Mouse (Mus musculus) heart, postnatal 0 days (tissue): ENCODE measurements around the gene Mfn2.

Experiments used
- CTCF ChIP-seq: IDR thresholded peaks from 2 replicates; pipeline ENCODE4 v1.5.1; 2016; ENCODE audit warnings: antibody characterized with exemption, control low read depth, low read depth
- EP300 ChIP-seq: IDR thresholded peaks from 2 replicates; pipeline ENCODE4 v1.6.1; 2016; ENCODE audit warnings: antibody characterized with exemption, low read depth

DNA sequence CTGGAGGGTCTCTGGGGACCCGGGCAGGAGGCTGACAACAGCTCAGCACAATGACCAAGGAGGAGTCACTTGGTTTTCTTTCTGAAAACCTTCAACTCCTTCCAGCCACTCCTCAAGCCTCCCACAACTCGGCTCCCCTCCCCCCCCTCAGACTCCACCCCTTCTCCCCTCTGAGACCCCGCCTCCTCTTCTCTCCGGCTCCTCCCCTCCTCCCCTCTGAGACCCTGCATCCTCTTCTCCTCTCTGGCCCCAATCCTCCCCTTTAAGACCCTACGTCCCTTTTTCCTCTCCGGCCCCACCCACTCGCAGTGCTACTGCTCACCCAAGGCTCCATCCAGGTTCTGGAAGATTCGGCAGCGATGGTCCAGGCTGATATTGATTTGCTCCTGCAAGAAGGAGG lies 23.6 kb upstream of the Mfn2 start:
- TF ChIP-seq CTCF: no peak
- no peak for TF ChIP-seq EP300
